Mouse (Mus musculus): Measurements from ENCODE around the gene Exd1. TPM values are rescaled to one million over a fixed set of nuclear protein-coding genes. Genes with fewer than 3 reads are reported as not detected.

Exd1 gene
- total and polyA plus RNA-seq, 2 experiments = 0.83 to 0.87 TPM

DNA sequence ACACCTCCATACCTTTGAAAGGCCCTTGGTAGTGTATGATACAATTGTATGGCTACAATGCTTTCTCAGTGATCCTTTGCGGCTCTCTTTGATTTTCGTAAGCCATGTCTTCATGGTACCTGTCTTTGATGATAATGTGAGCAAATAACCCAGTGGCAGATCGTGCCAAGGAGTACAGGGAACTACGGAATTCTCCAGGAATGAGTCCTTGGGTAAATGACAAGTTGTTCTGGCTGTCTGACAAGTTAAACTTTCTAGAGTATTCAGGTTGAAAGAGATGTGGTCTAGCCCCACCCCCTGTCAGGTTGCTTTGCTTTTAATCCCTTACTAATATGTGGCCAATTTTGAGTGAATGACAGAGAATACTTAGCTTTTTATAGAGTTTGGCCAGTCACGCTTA, 1.3 kb upstream of the Exd1 start:
- 17% methylated on average over 5 of the region's 5 CpGs for WGBS
- DNase-seq (ENCODE audit: extremely low read depth, low read depth, low spot score) = peak; percentile 98
- TF ChIP-seq CTCF (IDR thresholded peaks at IDR 0.05; ENCODE audit: low read depth, low read length) = no peak
- TF ChIP-seq POLR2A (IDR thresholded peaks at IDR 0.05; ENCODE audit: extremely low read depth, insufficient read depth, low read length) = no peak
- peaks cover 32% of the 10 kb centered on the region for H3K79me2 ChIP-seq (ENCODE audit: control insufficient read depth, insufficient read depth, low read length)
- H3K27ac ChIP-seq (replicated peaks; ENCODE audit: insufficient read depth, low read depth, low read length) = peak overlapping the region; percentile 99; the same call in 1 of the 2 replicates
- H3K9ac ChIP-seq (ENCODE audit: low read depth, low read length) = no peak overlapping the region
- H3K4me1 ChIP-seq (ENCODE audit: control insufficient read depth, insufficient read depth, low read length) = peaks cover 20% of the 10 kb centered on the region
- H3K4me3 ChIP-seq (ENCODE audit: insufficient read depth, low read depth, low read length) = peak overlapping the region; percentile 77
- H3K27me3 ChIP-seq (ENCODE audit: control insufficient read depth, insufficient read depth, low read length) = no peaks in the 10 kb centered on the region
- peaks cover 14% of the 10 kb centered on the region for H3K36me3 ChIP-seq (ENCODE audit: control insufficient read depth, insufficient read depth, low read length)

DNA sequence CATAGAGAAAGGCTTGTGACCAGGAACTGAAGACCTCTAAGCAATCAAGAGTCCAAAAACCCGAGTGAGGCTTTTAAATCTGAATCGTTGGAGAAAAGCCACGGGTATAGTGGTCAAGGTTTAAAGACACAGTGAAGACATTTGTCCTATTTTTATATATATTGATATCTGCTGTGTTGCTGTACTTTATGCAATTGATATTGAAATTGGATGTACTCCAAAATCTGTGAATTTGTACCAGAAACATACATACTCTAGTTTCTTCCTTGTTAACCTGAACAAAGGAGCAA, 889 bp upstream of the Exd1 start:
- H3K9ac ChIP-seq (ENCODE audit: low read depth, low read length) = no peak overlapping the region
- DNase-seq (ENCODE audit: extremely low read depth, low read depth, low spot score) = no peak
- peaks cover 12% of the 10 kb centered on the region for H3K36me3 ChIP-seq (ENCODE audit: control insufficient read depth, insufficient read depth, low read length)
- no peaks in the 10 kb centered on the region for H3K27me3 ChIP-seq (ENCODE audit: control insufficient read depth, insufficient read depth, low read length)
- peak overlapping the region; percentile 99 for H3K27ac ChIP-seq (replicated peaks; ENCODE audit: insufficient read depth, low read depth, low read length)
- TF ChIP-seq CTCF (IDR thresholded peaks at IDR 0.05; ENCODE audit: low read depth, low read length) = no peak
- WGBS = 2% methylated on average over 3 of the region's 3 CpGs
- H3K4me3 ChIP-seq (ENCODE audit: insufficient read depth, low read depth, low read length) = peak overlapping the region; percentile 77
- peaks cover 20% of the 10 kb centered on the region for H3K4me1 ChIP-seq (ENCODE audit: control insufficient read depth, insufficient read depth, low read length)
- H3K79me2 ChIP-seq (ENCODE audit: control insufficient read depth, insufficient read depth, low read length) = peaks cover 31% of the 10 kb centered on the region

DNA sequence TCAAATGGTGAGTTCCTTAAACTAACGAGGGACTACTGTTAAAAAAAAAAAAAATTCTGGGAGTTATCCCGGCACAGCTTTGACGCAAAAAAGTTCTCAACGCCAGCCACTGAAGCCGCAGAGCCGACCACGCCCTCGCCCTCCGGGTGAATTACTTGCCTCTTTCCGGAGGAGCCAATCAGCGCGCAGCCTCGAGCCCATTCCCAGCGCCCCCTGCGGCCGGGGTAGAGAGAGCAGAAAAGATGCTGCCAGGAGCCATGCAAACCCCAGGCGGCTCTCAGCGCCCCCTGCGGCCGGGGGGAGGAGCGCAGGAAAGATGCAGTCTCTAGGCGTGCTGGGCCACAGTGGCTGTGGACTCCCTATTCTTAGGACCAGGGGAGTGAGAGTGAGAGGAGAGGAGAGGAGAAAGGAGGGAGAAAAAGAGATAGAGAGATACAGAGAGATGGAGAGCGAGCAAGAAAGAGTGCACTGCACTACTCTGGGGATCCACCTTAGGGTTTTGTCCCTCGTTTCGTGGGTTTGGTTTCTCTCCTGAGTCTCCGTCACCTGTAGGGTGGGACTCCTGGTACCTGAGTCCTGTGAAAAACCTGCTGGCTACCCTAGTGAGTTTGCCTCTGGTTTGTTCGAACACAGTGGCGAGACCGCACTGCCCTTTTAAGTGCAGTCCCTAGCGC, 442 bp downstream of the Exd1 start:
- peak overlapping the region; percentile 45 for H3K4me3 ChIP-seq (ENCODE audit: insufficient read depth, low read depth, low read length)
- peaks cover 22% of the 10 kb centered on the region; the same call in 1 of the 2 replicates for H3K79me2 ChIP-seq (ENCODE audit: control insufficient read depth, insufficient read depth, low read length)
- no peaks in the 10 kb centered on the region for H3K27me3 ChIP-seq (ENCODE audit: control insufficient read depth, insufficient read depth, low read length)
- peak; percentile 87 for DNase-seq (ENCODE audit: extremely low read depth, low read depth, low spot score)
- TF ChIP-seq POLR2A (IDR thresholded peaks at IDR 0.05; ENCODE audit: extremely low read depth, insufficient read depth, low read length) (no peak), CTCF (IDR thresholded peaks at IDR 0.05; ENCODE audit: low read depth, low read length) (peak; percentile 83)
- under 1% methylated on average over 30 of the region's 30 CpGs for WGBS
- H3K36me3 ChIP-seq (ENCODE audit: control insufficient read depth, insufficient read depth, low read length) = peaks cover 9% of the 10 kb centered on the region
- peaks cover 13% of the 10 kb centered on the region for H3K4me1 ChIP-seq (ENCODE audit: control insufficient read depth, insufficient read depth, low read length)
- peak overlapping the region; percentile 53 for H3K9ac ChIP-seq (ENCODE audit: low read depth, low read length)
- H3K27ac ChIP-seq (replicated peaks; ENCODE audit: insufficient read depth, low read depth, low read length) = peak overlapping the region; percentile 85

DNA sequence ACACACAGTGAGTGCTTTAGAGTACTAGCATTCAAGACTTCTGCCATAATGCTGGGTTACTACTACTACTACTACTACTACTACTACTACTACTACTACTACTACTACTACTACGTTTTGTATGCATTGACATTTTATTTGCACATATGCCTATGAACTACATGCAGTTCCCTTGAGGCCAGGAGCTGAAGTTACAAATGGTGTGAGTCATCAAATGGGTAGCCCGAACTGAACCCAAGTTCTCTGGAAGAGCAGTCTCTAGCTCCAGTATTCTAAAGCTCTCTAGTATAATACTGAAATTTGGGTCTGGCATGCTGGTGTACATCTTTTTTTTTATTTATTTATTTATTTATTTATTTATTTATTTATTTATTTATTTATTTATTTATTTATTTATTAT, 3.8 kb downstream of the Exd1 start:
- no peak for DNase-seq (ENCODE audit: extremely low read depth, low read depth, low spot score)
- 86% methylated on average over 2 of the region's 2 CpGs for WGBS
- no peaks in the 10 kb centered on the region for H3K27me3 ChIP-seq (ENCODE audit: control insufficient read depth, insufficient read depth, low read length)
- H3K79me2 ChIP-seq (ENCODE audit: control insufficient read depth, insufficient read depth, low read length) = peaks cover 4% of the 10 kb centered on the region; the same call in 1 of the 2 replicates
- no peak overlapping the region for H3K9ac ChIP-seq (ENCODE audit: low read depth, low read length)
- no peak overlapping the region for H3K27ac ChIP-seq (replicated peaks; ENCODE audit: insufficient read depth, low read depth, low read length)
- H3K36me3 ChIP-seq (ENCODE audit: control insufficient read depth, insufficient read depth, low read length) = no peaks in the 10 kb centered on the region; the same call in none of the 2 replicates
- no peaks in the 10 kb centered on the region for H3K4me1 ChIP-seq (ENCODE audit: control insufficient read depth, insufficient read depth, low read length)
- no peak overlapping the region for H3K4me3 ChIP-seq (ENCODE audit: insufficient read depth, low read depth, low read length)
- TF ChIP-seq CTCF (IDR thresholded peaks at IDR 0.05; ENCODE audit: low read depth, low read length) = no peak
- TF ChIP-seq POLR2A (IDR thresholded peaks at IDR 0.05; ENCODE audit: extremely low read depth, insufficient read depth, low read length) = no peak

DNA sequence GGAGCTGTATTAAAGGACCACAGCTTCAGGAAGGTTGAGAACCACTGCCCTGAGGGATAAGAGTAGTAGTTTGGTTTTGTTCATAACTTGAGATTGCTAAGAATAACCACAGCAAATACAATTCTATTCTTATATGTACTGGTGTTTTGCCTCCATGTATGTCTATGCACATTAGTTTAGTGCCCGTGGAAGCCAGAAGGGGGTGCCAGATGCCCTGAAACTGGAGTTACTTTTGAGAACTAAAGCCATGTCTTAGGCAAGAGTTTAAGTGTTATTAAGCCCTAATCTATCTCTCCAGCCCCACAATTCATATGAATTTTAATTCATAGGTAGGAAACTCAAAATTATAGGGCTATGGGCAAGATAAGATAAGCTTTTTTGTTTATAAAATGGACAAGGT, 5.3 kb downstream of the Exd1 start:
- H3K4me3 ChIP-seq (ENCODE audit: insufficient read depth, low read depth, low read length) = no peak overlapping the region
- H3K27ac ChIP-seq (replicated peaks; ENCODE audit: insufficient read depth, low read depth, low read length) = no peak overlapping the region
- H3K4me1 ChIP-seq (ENCODE audit: control insufficient read depth, insufficient read depth, low read length) = no peaks in the 10 kb centered on the region
- WGBS = 11% methylated on average over 1 of the region's 1 CpGs
- H3K27me3 ChIP-seq (ENCODE audit: control insufficient read depth, insufficient read depth, low read length) = no peaks in the 10 kb centered on the region
- H3K79me2 ChIP-seq (ENCODE audit: control insufficient read depth, insufficient read depth, low read length) = no peaks in the 10 kb centered on the region
- no peaks in the 10 kb centered on the region; the same call in none of the 2 replicates for H3K36me3 ChIP-seq (ENCODE audit: control insufficient read depth, insufficient read depth, low read length)
- no peak overlapping the region for H3K9ac ChIP-seq (ENCODE audit: low read depth, low read length)
- peak; percentile 64 for DNase-seq (ENCODE audit: extremely low read depth, low read depth, low spot score)
- TF ChIP-seq CTCF (IDR thresholded peaks at IDR 0.05; ENCODE audit: low read depth, low read length) (peak; percentile 70), POLR2A (IDR thresholded peaks at IDR 0.05; ENCODE audit: extremely low read depth, insufficient read depth, low read length) (no peak)

DNA sequence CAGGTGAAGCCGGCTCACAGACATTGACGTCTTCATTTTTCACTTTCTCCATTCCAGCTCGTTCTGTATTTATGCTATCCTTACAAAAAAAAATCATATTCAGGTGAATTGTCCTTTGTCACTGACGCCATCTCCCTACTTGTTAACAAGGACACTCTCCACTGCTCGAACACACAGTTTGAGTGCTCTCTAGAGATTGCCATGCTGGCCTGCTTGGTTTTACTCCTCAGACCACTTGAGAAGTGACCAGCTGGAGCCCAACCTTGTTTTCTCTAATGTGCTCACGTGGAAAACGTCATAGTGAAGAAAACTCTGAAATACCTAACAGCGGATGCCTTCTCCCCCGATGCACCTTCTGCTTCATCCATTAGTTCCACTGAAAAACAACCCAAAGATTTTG, 8.6 kb downstream of the Exd1 start:
- Histone ChIP-seq H3K27ac (replicated peaks; ENCODE audit: insufficient read depth, low read depth, low read length) (no peak overlapping the region), H3K79me2 (ENCODE audit: control insufficient read depth, insufficient read depth, low read length) (no peaks in the 10 kb centered on the region), H3K36me3 (ENCODE audit: control insufficient read depth, insufficient read depth, low read length) (no peaks in the 10 kb centered on the region; the same call in none of the 2 replicates), H3K9ac (ENCODE audit: low read depth, low read length) (no peak overlapping the region), H3K27me3 (ENCODE audit: control insufficient read depth, insufficient read depth, low read length) (no peaks in the 10 kb centered on the region), H3K4me1 (ENCODE audit: control insufficient read depth, insufficient read depth, low read length) (no peaks in the 10 kb centered on the region), H3K4me3 (ENCODE audit: insufficient read depth, low read depth, low read length) (no peak overlapping the region)
- 92% methylated on average over 9 of the region's 9 CpGs for WGBS
- TF ChIP-seq CTCF (IDR thresholded peaks at IDR 0.05; ENCODE audit: low read depth, low read length) (no peak), POLR2A (IDR thresholded peaks at IDR 0.05; ENCODE audit: extremely low read depth, insufficient read depth, low read length) (no peak)
- no peak for DNase-seq (ENCODE audit: extremely low read depth, low read depth, low spot score)
